Mouse (Mus musculus): Measurements from ENCODE around the gene Hccs.
"Not testable (repeated sequence)": the region's sequence is repeated elsewhere in the genome, so short reads cannot be mapped to it uniquely, and the experiment has no call there.

- TF ChIP-seq CTCF (IDR thresholded peaks at IDR 0.05; ENCODE audit: control insufficient read depth, insufficient read depth, low read length); POLR2A (IDR thresholded peaks at IDR 0.05; ENCODE audit: borderline replicate concordance, control insufficient read depth, low read depth, low read length): not testable (repeated sequence)
Measured at GRCm38 (mm10) chrX:169320668-169321005, 465 bp upstream of the Hccs start.

Data from bone marrow, adult 2 months (tissue).